Mouse (Mus musculus) stomach, postnatal 0 days (tissue): Measurements from ENCODE around the gene Srarp. TPM values are rescaled to one million over a fixed set of nuclear protein-coding genes. Genes with fewer than 3 reads are reported as not detected.

Experiments
- ATAC-seq: fragments of 200-750 bp; cut with Nextera tagmentation; 2 replicates; pipeline ENCODE4 v1.8.0; 2017; ENCODE audit not compliant: low FRiP score, low TSS enrichment
- DNase-seq: peaks from one replicate; pipeline ENCODE4 v3.0.0-alpha.2; 2016; ENCODE audit warnings: low spot score
- H3K27ac ChIP-seq: fragments of 300-500 bp; sonication (generic); replicated peaks from 2 replicates; pipeline ENCODE4 v1.5.1; 2014; ENCODE audit warnings: mild to moderate bottlenecking, control low read depth
- H3K27me3 ChIP-seq: fragments of 300-500 bp; sonication (generic); 2 replicates; pipeline ENCODE4 v1.6.1; 2014; ENCODE audit warnings: low read length; ENCODE audit not compliant: control insufficient read depth, insufficient read depth
- H3K36me3 ChIP-seq: fragments of 300-500 bp; sonication (generic); 2 replicates; pipeline ENCODE4 v1.6.1; 2014; ENCODE audit warnings: low read length, mixed read lengths; ENCODE audit not compliant: control insufficient read depth, insufficient read depth
- H3K4me1 ChIP-seq: fragments of 300-500 bp; sonication (generic); replicated peaks from 2 replicates; pipeline ENCODE4 v1.6.1; 2014; ENCODE audit warnings: antibody characterized with exemption; ENCODE audit not compliant: control insufficient read depth, insufficient read depth
- H3K4me2 ChIP-seq: fragments of 300-500 bp; sonication (generic); replicated peaks from 2 replicates; pipeline ENCODE4 v1.6.1; 2014; ENCODE audit warnings: low read depth, mild to moderate bottlenecking, control low read depth, moderate library complexity
- H3K4me3 ChIP-seq: fragments of 300-500 bp; sonication (generic); 2 replicates; pipeline ENCODE4 v1.5.1; 2014; ENCODE audit warnings: low read depth, low read length, control low read depth
- H3K9ac ChIP-seq: fragments of 300-500 bp; sonication (generic); 2 replicates; pipeline ENCODE4 v1.6.1; 2014; ENCODE audit warnings: mild to moderate bottlenecking, low read length, control low read depth, mixed read lengths
- H3K9me3 ChIP-seq: fragments of 300-500 bp; sonication (generic); 2 replicates; pipeline ENCODE4 v1.6.1; 2016; ENCODE audit warnings: low read length; ENCODE audit not compliant: control insufficient read depth
- CTCF ChIP-seq: IDR thresholded peaks from 2 replicates; pipeline ENCODE4 v1.5.1; 2016; ENCODE audit warnings: antibody characterized with exemption, low read depth, mild to moderate bottlenecking, moderate library complexity
- EP300 ChIP-seq: optimal IDR thresholded peaks from 2 replicates; pipeline ENCODE3; 2016; ENCODE audit warnings: antibody characterized with exemption
- WGBS: fragments of 180-500 bp; shearing (Covaris S2); extraction: QIAGEN DNeasy Blood & Tissue Kit; methylation state at CpG from one replicate; pipeline ENCODE4 v1.1.7; 2014; 5-methylcytosine and 5-hydroxymethylcytosine counted together
- polyA plus RNA-seq: library from polyadenylated mRNA; unstranded; fragments of >200 nt; fragmentation: Nextera tagmentation; extraction: Ambion mirVana; gene quantifications from 2 replicates; pipeline ENCODE4 v1.2.1, GENCODE M21; 2015

Gene Srarp
- polyA plus RNA-seq, 1 experiment from 2014 or later: not detected

- ATAC-seq (peak; percentile 92), DNase-seq (peak; percentile 91)
- Histone ChIP-seq H3K27me3 (no peaks in the 10 kb centered on the region), H3K27ac (peak within 1 kb of the TSS; percentile 79), H3K36me3 (peaks cover 6% of the 10 kb centered on the region; the same call in 1 of the 2 replicates), H3K9ac (peak within 1 kb of the TSS; percentile 89), H3K9me3 (no peaks in the 10 kb centered on the region), H3K4me3 (peak within 1 kb of the TSS; percentile 100), H3K4me1 (0 out of 2 replicates have a peak, but pooled peaks cover 4% of the 10 kb centered on the region), H3K4me2 (peak within 1 kb of the TSS; percentile 95)
- WGBS: under 1% methylated on average over 42 of the region's 102 CpGs
- 0 out of 2 replicates have a peak, but pooled peaks have one; percentile 1 for TF ChIP-seq CTCF
- no peak for TF ChIP-seq EP300
Observed at GRCm38 (mm10) chr4:141444451-141445327, 8.8 kb upstream of the Srarp start, which contains the start of gene Zbtb17. Zbtb17 (plus strand) TSS chr4:141444654.

- Histone ChIP-seq H3K4me2 (peak overlapping the region; percentile 95), H3K9ac (peak overlapping the region; percentile 89), H3K36me3 (peaks cover 4% of the 10 kb centered on the region; the same call in 1 of the 2 replicates), H3K4me3 (peak overlapping the region; percentile 100), H3K9me3 (no peaks in the 10 kb centered on the region), H3K4me1 (0 out of 2 replicates have a peak, but pooled peaks cover 4% of the 10 kb centered on the region), H3K27ac (no peak overlapping the region; the same call in 1 of the 2 replicates), H3K27me3 (no peaks in the 10 kb centered on the region)
- DNase-seq: no peak
- WGBS: 37% methylated on average over 11 of the region's 11 CpGs
- no peak for ATAC-seq
- TF ChIP-seq CTCF (no peak), EP300 (no peak)
Observed at GRCm38 (mm10) chr4:141443641-141444429, 7.9 kb upstream of the Srarp start.

DNA sequence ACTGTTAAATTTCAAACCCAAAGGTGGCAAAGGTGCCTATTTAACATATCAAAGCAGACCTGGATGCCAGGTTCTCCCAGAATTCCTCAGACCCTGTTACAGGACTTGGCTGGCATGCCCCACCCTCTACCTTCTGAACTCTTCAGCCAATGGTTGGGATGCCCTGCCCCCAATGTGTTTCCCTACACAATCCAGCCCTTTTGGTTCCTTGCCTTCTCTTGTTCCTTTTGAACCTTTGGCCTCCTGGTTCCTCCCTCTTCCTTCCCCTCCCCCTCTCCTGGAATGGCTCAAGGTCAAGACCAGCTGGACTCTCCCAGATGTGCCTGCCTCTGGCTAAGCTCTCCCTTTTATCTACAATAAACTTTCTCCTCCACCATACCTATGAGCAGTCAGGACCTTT is 5.0 kb upstream of the Srarp start:
- TF ChIP-seq CTCF (no peak), EP300 (no peak)
- H3K9ac ChIP-seq: no peak overlapping the region
- no peak overlapping the region for H3K4me2 ChIP-seq
- H3K4me1 ChIP-seq: 0 out of 2 replicates have a peak, but pooled peaks cover 4% of the 10 kb centered on the region
- no peaks in the 10 kb centered on the region for H3K9me3 ChIP-seq
- H3K27me3 ChIP-seq: no peaks in the 10 kb centered on the region
- no peak for ATAC-seq
- no peak overlapping the region for H3K4me3 ChIP-seq
- no peak overlapping the region for H3K27ac ChIP-seq
- no peak for DNase-seq
- no peaks in the 10 kb centered on the region for H3K36me3 ChIP-seq

- TF ChIP-seq EP300 (no peak), CTCF (no peak)
- Histone ChIP-seq H3K27ac (no peak overlapping the region), H3K9me3 (no peaks in the 10 kb centered on the region), H3K4me3 (no peak overlapping the region), H3K4me2 (no peak overlapping the region), H3K36me3 (no peaks in the 10 kb centered on the region), H3K4me1 (no peaks in the 10 kb centered on the region), H3K27me3 (no peaks in the 10 kb centered on the region), H3K9ac (no peak overlapping the region)
- 0 out of 2 replicates have a peak, but pooled peaks have one; percentile 47 for ATAC-seq
- no peak for DNase-seq
- 51% methylated on average over 12 of the region's 12 CpGs for WGBS
Observed at GRCm38 (mm10) chr4:141439083-141439803, 3.3 kb upstream of the Srarp start.

DNA sequence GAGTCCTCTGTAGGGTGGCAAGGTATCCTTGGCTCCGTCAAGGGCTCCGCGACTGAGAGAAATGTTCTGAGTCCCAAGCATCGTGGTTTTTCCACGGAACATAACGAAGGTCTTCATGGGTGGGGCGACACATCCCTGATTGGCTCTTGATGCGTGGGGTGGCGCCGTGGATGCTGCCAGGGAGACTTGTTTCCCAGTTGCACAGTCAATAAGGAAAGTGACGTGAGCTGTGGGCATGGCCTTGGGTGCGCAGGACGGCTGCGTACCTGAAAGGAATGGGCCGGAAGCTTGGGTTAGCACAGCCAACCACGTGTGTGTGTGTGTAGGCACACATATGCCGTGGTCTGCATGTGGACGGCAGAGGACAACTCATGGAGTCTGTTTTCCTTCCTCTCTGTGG is 2.7 kb downstream of the Srarp start:
- ATAC-seq: no peak
- 84% methylated on average over 18 of the region's 18 CpGs for WGBS
- no peak overlapping the region for H3K4me3 ChIP-seq
- TF ChIP-seq CTCF: no peak
- TF ChIP-seq EP300: no peak
- no peak overlapping the region for H3K9ac ChIP-seq
- DNase-seq: no peak
- H3K4me1 ChIP-seq: no peaks in the 10 kb centered on the region
- H3K27ac ChIP-seq: no peak overlapping the region
- H3K9me3 ChIP-seq: no peaks in the 10 kb centered on the region
- no peaks in the 10 kb centered on the region for H3K36me3 ChIP-seq
- H3K4me2 ChIP-seq: no peak overlapping the region
- no peaks in the 10 kb centered on the region for H3K27me3 ChIP-seq
